Mouse (Mus musculus) T-helper 2 cell (primary cell): ENCODE measurements around the gene Sepsecs.

Source experiments
- in situ Hi-C: fragments of 300-600 bp; cut with MboI, MseI; formaldehyde crosslinking; loops from one replicate; pipeline ENCODE4 v1.15.1; 2025; ENCODE audit warnings: high pct_unique_total_duplicates

Sepsecs gene

GRCm38 (mm10) chr5:52652086-52652485 is 17.4 kb downstream of the Sepsecs start:
- in situ Hi-C loops, result loop anchor here (25.0 kb wide), 1 partner anchor 515 kb away; no protein-coding TSS in a partner anchor

GRCm38 (mm10) chr5:52643947-52644840 is 25.3 kb downstream of the Sepsecs start:
- in situ Hi-C loops, result no loop called here

GRCm38 (mm10) chr5:52641736-52642135 is 27.8 kb downstream of the Sepsecs start:
- in situ Hi-C loops, result no loop called here

GRCm38 (mm10) chr5:52638916-52639315 is 30.6 kb downstream of the Sepsecs start:
- in situ Hi-C loops, result no loop called here

- in situ Hi-C loops, result no loop called here
Measured at GRCm38 (mm10) chr5:52638006-52638405, 31.5 kb downstream of the Sepsecs start.

GRCm38 (mm10) chr5:52636923-52637322 is 32.6 kb downstream of the Sepsecs start:
- in situ Hi-C loops, result no loop called here

- in situ Hi-C loops, result no loop called here
Measured at GRCm38 (mm10) chr5:52636025-52636755, 33.3 kb downstream of the Sepsecs start.

GRCm38 (mm10) chr5:52634017-52634416 is 35.5 kb downstream of the Sepsecs start:
- in situ Hi-C loops, result loop anchor here (5.0 kb wide), 1 partner anchor 117 kb away; no protein-coding TSS in a partner anchor

GRCm38 (mm10) chr5:52630541-52630940 is 39.0 kb downstream of the Sepsecs start:
- in situ Hi-C loops, result loop anchor here (5.0 kb wide), 1 partner anchor 113 kb away; no protein-coding TSS in a partner anchor

- in situ Hi-C loops, result no loop called here
Measured at GRCm38 (mm10) chr5:52629214-52629613, 40.3 kb downstream of the Sepsecs start.

GRCm38 (mm10) chr5:52628783-52629182 is 40.7 kb downstream of the Sepsecs start:
- in situ Hi-C loops, result no loop called here

- in situ Hi-C loops, result no loop called here
Measured at GRCm38 (mm10) chr5:52627713-52628112, 41.8 kb downstream of the Sepsecs start.

GRCm38 (mm10) chr5:52626092-52626491 is 43.4 kb downstream of the Sepsecs start:
- in situ Hi-C loops, result no loop called here

- in situ Hi-C loops, result no loop called here
Measured at GRCm38 (mm10) chr5:52624956-52625355, 44.6 kb downstream of the Sepsecs start.

GRCm38 (mm10) chr5:52623099-52623498 is 46.4 kb downstream of the Sepsecs start:
- in situ Hi-C loops, result no loop called here

GRCm38 (mm10) chr5:52618348-52619270 is 50.9 kb downstream of the Sepsecs start:
- in situ Hi-C loops, result no loop called here

GRCm38 (mm10) chr5:52617711-52618347 is 51.7 kb downstream of the Sepsecs start:
- in situ Hi-C loops, result no loop called here

- in situ Hi-C loops, result no loop called here
Measured at GRCm38 (mm10) chr5:52616549-52616948, 53.0 kb downstream of the Sepsecs start.

GRCm38 (mm10) chr5:52615421-52615820 is 54.1 kb downstream of the Sepsecs start:
- in situ Hi-C loops, result no loop called here

GRCm38 (mm10) chr5:52614686-52615085 is 54.8 kb downstream of the Sepsecs start:
- in situ Hi-C loops, result no loop called here

GRCm38 (mm10) chr5:52612776-52613175 is 56.7 kb downstream of the Sepsecs start:
- in situ Hi-C loops, result no loop called here
